Comparison of ENCODE assay signal across 21 mouse cellular contexts in genomic region chr2:155093418-155093817, GRCm38 (mm10). TPM values are rescaled to one million over a fixed set of nuclear protein-coding genes. Genes with fewer than 3 reads are reported as not detected.
DNase-seq lines count a peak whose midpoint lies in the region; ATAC-seq and TF ChIP-seq lines count a peak whose summit lies in the region.
"Had no signal": no experiment of that assay in that cellular context is flagged by ENCODE, and none has a peak within 500 bp of the region (broad histone marks: within the 10 kb centered on the region; RNA-seq: fewer than 3 reads in every experiment).

No protein-coding gene starts in this region.

- DNase-seq in liver, embryonic 11.5 days (ENCODE audit: low spot score) = no peak
- DNase-seq in liver, postnatal 0 days = no peak
- DNase-seq in testis, postnatal 14 days (ENCODE audit: low spot score) = no peak
- no peak for DNase-seq in right cerebral cortex, adult 18-20 months
- no peak for DNase-seq in layer of hippocampus, postnatal 14 days (ENCODE audit: low spot score in 2 of 2)
- DNase-seq: adrenal gland, adult 8-10 months; adrenal gland, postnatal 36 days; cerebellum, adult 2 months; cerebellum, postnatal 10 days; forebrain, postnatal 0 days; gastrocnemius, adult 2 months; gastrocnemius, postnatal 25 days; heart, adult 11 months; heart, postnatal 36 days had no signal

- H3K27ac ChIP-seq in liver, embryonic 11.5 days (ENCODE audit: low read depth, low read length) = peak overlapping the region; percentile 9; the same call in 1 of the 2 replicates
- no peak overlapping the region for H3K27ac ChIP-seq in liver, postnatal 0 days (ENCODE audit: low read depth)
- peak overlapping the region; percentile 10; the same call in 1 of the 2 replicates for H3K27ac ChIP-seq in liver, embryonic 15.5 days (replicated peaks)
- H3K27ac ChIP-seq: embryonic facial prominence, embryonic 12.5 days; forebrain, embryonic 12.5 days; gastrocnemius, adult 2 months; heart, embryonic 13.5 days; hindbrain, embryonic 15.5 days had no signal

- no peaks in the 10 kb centered on the region for H3K27me3 ChIP-seq in liver, embryonic 11.5 days (replicated peaks; ENCODE audit: control insufficient read depth, insufficient read depth, low read length)
- H3K27me3 ChIP-seq in liver, postnatal 0 days (ENCODE audit: insufficient read depth, low read length) = no peaks in the 10 kb centered on the region
- H3K27me3 ChIP-seq in liver, embryonic 15.5 days = no peaks in the 10 kb centered on the region
- H3K27me3 ChIP-seq: embryonic facial prominence, embryonic 12.5 days; forebrain, embryonic 12.5 days; heart, embryonic 13.5 days; hindbrain, embryonic 15.5 days had no signal

- TF ChIP-seq CTCF in liver, postnatal 0 days (IDR thresholded peaks at IDR 0.05; ENCODE audit: low read depth) = no peak

- no peak for TF ChIP-seq EP300 in liver, postnatal 0 days (IDR thresholded peaks at IDR 0.05; ENCODE audit: low read depth)

- peaks cover 14% of the 10 kb centered on the region for H3K4me1 ChIP-seq in liver, embryonic 11.5 days (replicated peaks; ENCODE audit: control insufficient read depth, insufficient read depth, low read length)
- H3K4me1 ChIP-seq in liver, postnatal 0 days (ENCODE audit: insufficient read depth) = peaks cover 31% of the 10 kb centered on the region
- H3K4me1 ChIP-seq in liver, embryonic 15.5 days (replicated peaks) = peaks cover 49% of the 10 kb centered on the region
- H3K4me1 ChIP-seq: embryonic facial prominence, embryonic 12.5 days; forebrain, embryonic 12.5 days; hindbrain, embryonic 15.5 days had no signal

- no peak overlapping the region for H3K9ac ChIP-seq in liver, embryonic 11.5 days (ENCODE audit: low read depth, low read length)
- H3K9ac ChIP-seq in liver, postnatal 0 days (replicated peaks) = no peak overlapping the region
- H3K9ac ChIP-seq in liver, embryonic 15.5 days = no peak overlapping the region
- H3K9ac ChIP-seq: embryonic facial prominence, embryonic 12.5 days; forebrain, embryonic 12.5 days; forebrain, postnatal 0 days; heart, embryonic 13.5 days; hindbrain, embryonic 15.5 days had no signal

- no peaks in the 10 kb centered on the region for H3K36me3 ChIP-seq in liver, embryonic 11.5 days (ENCODE audit: control insufficient read depth, insufficient read depth, low read length)
- no peaks in the 10 kb centered on the region for H3K36me3 ChIP-seq in liver, postnatal 0 days (replicated peaks; ENCODE audit: insufficient read depth, low read length)
- H3K36me3 ChIP-seq in liver, embryonic 15.5 days (replicated peaks) = no peaks in the 10 kb centered on the region
- H3K36me3 ChIP-seq: embryonic facial prominence, embryonic 12.5 days; forebrain, embryonic 12.5 days; heart, embryonic 13.5 days; hindbrain, embryonic 15.5 days had no signal

- no peak overlapping the region for H3K4me3 ChIP-seq in liver, embryonic 11.5 days (ENCODE audit: low read depth, low read length)
- H3K4me3 ChIP-seq in liver, postnatal 0 days (ENCODE audit: low read depth, low read length) = no peak overlapping the region
- H3K4me3 ChIP-seq in liver, embryonic 15.5 days (replicated peaks) = no peak overlapping the region
- H3K4me3 ChIP-seq: embryonic facial prominence, embryonic 12.5 days; forebrain, embryonic 12.5 days; gastrocnemius, adult 2 months; heart, embryonic 13.5 days; hindbrain, embryonic 15.5 days had no signal

- ATAC-seq in liver, embryonic 11.5 days (replicated peaks; ENCODE audit: low FRiP score) = no peak
- no peak for ATAC-seq in liver, postnatal 0 days
- ATAC-seq in common myeloid progenitor, adult 5-6 weeks (replicated peaks; ENCODE audit: low read depth, poor library complexity, severe bottlenecking) = peak; percentile 59
- no peak for ATAC-seq in liver, embryonic 15.5 days (ENCODE audit: insufficient read depth)
- ATAC-seq in megakaryocyte progenitor cell, adult 5-6 weeks (replicated peaks; ENCODE audit: poor library complexity) = peak; percentile 30
- ATAC-seq: forebrain, postnatal 0 days had no signal

- 23% methylated on average over 4 of the region's 4 CpGs for WGBS in liver, embryonic 11.5 days
- WGBS in liver, postnatal 0 days (ENCODE audit: insufficient replicate concordance) = 21% methylated on average over 4 of the region's 4 CpGs
- 12% methylated on average over 4 of the region's 4 CpGs for WGBS in liver, embryonic 15.5 days (ENCODE audit: insufficient replicate concordance)

- no peaks in the 10 kb centered on the region for H3K9me3 ChIP-seq in liver, embryonic 11.5 days (ENCODE audit: control insufficient read depth, low read length)
- no peaks in the 10 kb centered on the region for H3K9me3 ChIP-seq in liver, postnatal 0 days (ENCODE audit: low read length)
- H3K9me3 ChIP-seq in liver, embryonic 15.5 days (replicated peaks) = no peaks in the 10 kb centered on the region
- H3K9me3 ChIP-seq: embryonic facial prominence, embryonic 12.5 days; forebrain, embryonic 12.5 days; heart, embryonic 13.5 days; hindbrain, embryonic 15.5 days had no signal

- H3K4me2 ChIP-seq in liver, embryonic 11.5 days = peak overlapping the region; percentile 20; the same call in 1 of the 2 replicates
- no peak overlapping the region for H3K4me2 ChIP-seq in liver, postnatal 0 days (ENCODE audit: low read depth, low read length)
- H3K4me2 ChIP-seq in liver, embryonic 15.5 days = no peak overlapping the region
- H3K4me2 ChIP-seq: embryonic facial prominence, embryonic 12.5 days; forebrain, embryonic 12.5 days; heart, embryonic 13.5 days; hindbrain, embryonic 15.5 days had no signal

RNA-seq across cellular contexts. Expression of gene Ahcy, which starts 19.1 kb away (rescaled TPM):
- polyA plus RNA-seq in liver, embryonic 11.5 days (2014; fragmentation: Nextera tagmentation; extraction: Ambion mirVana) = 107 and 114 TPM in 2 replicates
- 224 and 247 TPM in 2 replicates for polyA plus RNA-seq in liver, postnatal 0 days (2015; fragmentation: Nextera tagmentation; extraction: Ambion mirVana)
- 96.7 and 107 TPM in 2 replicates for total RNA-seq in common myeloid progenitor, adult 5-6 weeks (2017)
- polyA plus RNA-seq in liver, embryonic 15.5 days (2015; fragmentation: Nextera tagmentation; extraction: Ambion mirVana) = 63.1 and 74.4 TPM in 2 replicates
- total RNA-seq in megakaryocyte progenitor cell, adult 5-6 weeks (2015) = 143 and 155 TPM in 2 replicates
- 103 and 109 TPM in 2 replicates for total RNA-seq in megakaryocyte progenitor cell, adult 5-6 weeks (2017)
- total RNA-seq in layer of hippocampus, postnatal 14 days (2021) = 10 to 100 TPM; 12.2 to 13.0 TPM

RNA-seq across cellular contexts. Expression of gene Itch, which starts 39.9 kb away (rescaled TPM):
- 38.7 and 39.7 TPM in 2 replicates for polyA plus RNA-seq in liver, embryonic 11.5 days (2014; fragmentation: Nextera tagmentation; extraction: Ambion mirVana)
- 10.6 and 12.7 TPM in 2 replicates for polyA plus RNA-seq in liver, postnatal 0 days (2015; fragmentation: Nextera tagmentation; extraction: Ambion mirVana)
- 48.2 and 64.5 TPM in 2 replicates for total RNA-seq in common myeloid progenitor, adult 5-6 weeks (2017)
- 16.0 and 17.2 TPM in 2 replicates for polyA plus RNA-seq in liver, embryonic 15.5 days (2015; fragmentation: Nextera tagmentation; extraction: Ambion mirVana)
- total RNA-seq in megakaryocyte progenitor cell, adult 5-6 weeks (2015) = 50.8 and 52.9 TPM in 2 replicates
- 48.7 and 53.4 TPM in 2 replicates for total RNA-seq in megakaryocyte progenitor cell, adult 5-6 weeks (2017)
- total RNA-seq in layer of hippocampus, postnatal 14 days (2021) = 10 to 100 TPM; 44.8 to 45.6 TPM

Comparison
In these comparisons a context has a peak if more than half of its experiments do, and no peak if none do; other contexts are left out.
1. ATAC-seq: peak in common myeloid progenitor, adult 5-6 weeks (single experiment) and megakaryocyte progenitor cell, adult 5-6 weeks (single experiment); none in liver, embryonic 11.5 days (single experiment), liver, postnatal 0 days (single experiment) and liver, embryonic 15.5 days (single experiment).